Mouse (Mus musculus): ENCODE measurements around the gene Tsg101. TPM values are rescaled to one million over a fixed set of nuclear protein-coding genes. Genes with fewer than 3 reads are reported as not detected.
"Not testable (repeated sequence)": the region's sequence is repeated elsewhere in the genome, so short reads cannot be mapped to it uniquely, and the experiment has no call there.

The Tsg101 gene
- polyA plus RNA-seq, 1 experiment from 2014 or later, result 127 TPM

DNA sequence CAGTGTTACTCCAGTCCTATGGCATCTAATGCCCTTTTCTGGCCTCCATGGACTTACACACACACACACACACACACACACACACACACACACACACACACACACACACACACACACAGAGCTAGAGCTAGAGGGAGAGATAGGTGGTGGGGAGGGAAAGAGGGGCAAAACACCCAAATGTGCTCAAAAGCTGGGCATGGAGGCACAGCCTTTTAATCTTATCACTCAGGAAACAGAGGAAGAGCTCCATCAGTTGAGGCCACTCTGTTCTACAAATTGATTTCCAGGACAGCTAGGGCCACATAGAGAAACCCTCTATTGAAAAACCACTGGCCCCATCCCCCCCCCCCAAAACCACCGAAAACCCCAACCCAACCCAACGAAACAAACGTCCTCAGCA lies 36.5 kb downstream of the Tsg101 start:
- TF ChIP-seq CTCF (IDR thresholded peaks at IDR 0.05; ENCODE audit: low read depth) (no peak), EP300 (optimal IDR thresholded peaks at IDR 0.05) (no peak)
- H3K9me3 ChIP-seq (ENCODE audit: control insufficient read depth, low read length), result no peaks in the 10 kb centered on the region
- no peak overlapping the region for H3K4me2 ChIP-seq (replicated peaks; ENCODE audit: low read depth)
- H3K27me3 ChIP-seq (ENCODE audit: control insufficient read depth, insufficient read depth, low read length), result no peaks in the 10 kb centered on the region
- H3K4me3 ChIP-seq (ENCODE audit: low read depth, low read length), result no peak overlapping the region
- no peak for DNase-seq (ENCODE audit: low spot score)
- H3K27ac ChIP-seq (replicated peaks), result no peak overlapping the region
- peaks cover 9% of the 10 kb centered on the region; the same call in 1 of the 2 replicates for H3K36me3 ChIP-seq (ENCODE audit: control insufficient read depth, insufficient read depth, low read length)
- 78% methylated on average over 3 of the region's 3 CpGs for WGBS
- no peak overlapping the region for H3K9ac ChIP-seq (ENCODE audit: low read length)
- ATAC-seq (ENCODE audit: low FRiP score, low TSS enrichment), result no peak
- H3K4me1 ChIP-seq (replicated peaks; ENCODE audit: control insufficient read depth, insufficient read depth), result no peaks in the 10 kb centered on the region

DNA sequence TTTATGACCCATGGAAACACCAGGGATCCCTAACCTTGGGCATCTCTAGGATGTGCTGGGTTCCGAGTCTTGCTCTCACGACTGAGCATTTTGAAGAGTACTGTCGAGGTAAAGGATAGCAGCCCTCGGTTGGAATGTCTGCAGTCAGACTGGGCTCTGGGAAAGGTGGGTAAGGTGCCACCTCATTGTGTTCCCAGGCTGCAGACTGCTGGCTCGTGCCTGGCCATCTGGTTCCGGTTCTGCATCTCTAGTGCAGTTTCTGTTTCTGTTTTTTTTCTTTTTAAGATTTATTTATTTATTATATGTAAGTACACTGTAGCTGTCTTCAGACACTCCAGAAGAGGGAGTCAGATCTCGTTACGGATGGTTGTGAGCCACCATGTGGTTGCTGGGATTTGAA lies 37.8 kb downstream of the Tsg101 start:
- 72% methylated on average over 6 of the region's 8 CpGs for WGBS
- not testable (repeated sequence) for H3K9me3 ChIP-seq (ENCODE audit: control insufficient read depth, low read length); H3K4me2 ChIP-seq (replicated peaks; ENCODE audit: low read depth)

DNA sequence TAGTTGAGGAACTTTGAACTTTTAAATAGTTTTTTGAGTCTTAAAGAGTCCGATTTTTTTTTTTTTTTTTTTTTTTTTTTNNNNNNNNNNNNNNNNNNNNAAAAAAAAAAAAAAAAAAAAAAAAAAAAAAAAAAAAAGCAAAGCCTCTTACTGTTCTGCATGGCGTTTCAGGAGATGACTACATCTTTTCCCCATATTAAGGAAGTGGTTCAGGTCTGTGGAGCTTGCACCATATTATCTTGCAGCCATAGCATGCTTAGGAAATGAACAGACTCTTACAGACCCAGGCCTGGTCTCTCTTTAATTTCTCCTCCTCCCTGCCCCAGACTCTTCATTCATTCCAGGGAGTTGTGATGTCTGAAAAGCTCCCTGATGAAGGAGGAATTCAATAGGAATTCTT lies 38.8 kb downstream of the Tsg101 start:
- Histone ChIP-seq H3K4me3 (ENCODE audit: low read depth, low read length) (no peak overlapping the region), H3K36me3 (ENCODE audit: control insufficient read depth, insufficient read depth, low read length) (no peaks in the 10 kb centered on the region), H3K4me1 (replicated peaks; ENCODE audit: control insufficient read depth, insufficient read depth) (no peaks in the 10 kb centered on the region), H3K4me2 (replicated peaks; ENCODE audit: low read depth) (no peak overlapping the region), H3K9me3 (ENCODE audit: control insufficient read depth, low read length) (no peaks in the 10 kb centered on the region), H3K27me3 (ENCODE audit: control insufficient read depth, insufficient read depth, low read length) (no peaks in the 10 kb centered on the region), H3K9ac (ENCODE audit: low read length) (no peak overlapping the region), H3K27ac (replicated peaks) (no peak overlapping the region)
- ATAC-seq (ENCODE audit: low FRiP score, low TSS enrichment), result no peak
- 87% methylated on average over 2 of the region's 2 CpGs for WGBS
- TF ChIP-seq EP300 (optimal IDR thresholded peaks at IDR 0.05), result no peak
- TF ChIP-seq CTCF (IDR thresholded peaks at IDR 0.05; ENCODE audit: low read depth), result no peak
- DNase-seq (ENCODE audit: low spot score), result no peak

More for the DNA sequence above, 37.8 kb downstream of the Tsg101 start:
- H3K27ac ChIP-seq (replicated peaks); H3K4me3 ChIP-seq (ENCODE audit: low read depth, low read length); H3K4me1 ChIP-seq (replicated peaks; ENCODE audit: control insufficient read depth, insufficient read depth); H3K9ac ChIP-seq (ENCODE audit: low read length); H3K27me3 ChIP-seq (ENCODE audit: control insufficient read depth, insufficient read depth, low read length); DNase-seq (ENCODE audit: low spot score); H3K36me3 ChIP-seq (ENCODE audit: control insufficient read depth, insufficient read depth, low read length); ATAC-seq (ENCODE audit: low FRiP score, low TSS enrichment): not testable (repeated sequence)

DNA sequence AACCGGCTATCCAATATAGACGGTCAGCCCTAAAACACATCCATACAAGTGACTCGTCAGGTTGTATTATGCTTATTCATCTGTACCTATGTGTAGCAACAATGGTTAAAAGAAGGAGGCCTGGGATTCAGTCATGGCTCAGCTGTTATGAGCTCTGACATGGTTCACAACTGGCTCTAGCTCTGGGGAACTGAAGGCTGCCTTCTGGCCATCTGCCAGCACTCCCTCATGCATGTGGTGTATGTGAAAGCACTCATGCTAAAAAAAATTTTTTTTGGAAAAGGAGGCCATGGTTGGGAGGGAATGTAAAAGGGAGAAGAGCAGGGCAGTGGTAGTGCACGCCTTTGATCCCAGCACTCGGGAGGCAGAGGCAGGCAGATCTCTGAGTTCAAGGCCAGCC lies 39.9 kb downstream of the Tsg101 start:
- H3K27me3 ChIP-seq (ENCODE audit: control insufficient read depth, insufficient read depth, low read length), result no peaks in the 10 kb centered on the region
- no peak overlapping the region for H3K4me3 ChIP-seq (ENCODE audit: low read depth, low read length)
- ATAC-seq (ENCODE audit: low FRiP score, low TSS enrichment) (no peak), DNase-seq (ENCODE audit: low spot score) (no peak)
- H3K4me2 ChIP-seq (replicated peaks; ENCODE audit: low read depth), result no peak overlapping the region
- H3K27ac ChIP-seq (replicated peaks), result no peak overlapping the region
- H3K36me3 ChIP-seq (ENCODE audit: control insufficient read depth, insufficient read depth, low read length), result no peaks in the 10 kb centered on the region
- no peaks in the 10 kb centered on the region for H3K4me1 ChIP-seq (replicated peaks; ENCODE audit: control insufficient read depth, insufficient read depth)
- 95% methylated on average over 5 of the region's 5 CpGs for WGBS
- H3K9me3 ChIP-seq (ENCODE audit: control insufficient read depth, low read length), result no peaks in the 10 kb centered on the region
- TF ChIP-seq CTCF (IDR thresholded peaks at IDR 0.05; ENCODE audit: low read depth), result no peak
- no peak for TF ChIP-seq EP300 (optimal IDR thresholded peaks at IDR 0.05)
- no peak overlapping the region for H3K9ac ChIP-seq (ENCODE audit: low read length)

DNA sequence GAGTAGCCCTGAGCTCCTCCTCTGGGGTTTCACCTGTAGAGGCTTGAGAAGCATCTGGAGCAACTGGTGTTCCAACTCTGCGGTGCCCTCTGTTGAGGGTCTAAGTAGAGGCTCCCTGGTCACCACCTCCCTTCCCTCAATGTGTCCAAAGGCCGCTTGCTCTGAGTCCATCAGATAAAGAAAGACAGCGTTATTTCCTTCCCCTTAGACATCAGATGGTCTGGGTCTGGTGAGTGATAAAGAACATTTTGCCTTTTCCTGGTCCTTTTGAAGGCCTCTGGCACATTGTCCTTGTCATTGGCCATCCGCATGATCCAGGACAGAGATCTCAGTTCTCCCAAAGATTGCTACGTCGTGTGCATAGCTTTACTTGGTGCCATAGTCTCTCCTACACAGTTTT lies 42.5 kb downstream of the Tsg101 start:
- ATAC-seq (ENCODE audit: low FRiP score, low TSS enrichment) (no peak), DNase-seq (ENCODE audit: low spot score) (no peak)
- no peak overlapping the region for H3K9ac ChIP-seq (ENCODE audit: low read length)
- TF ChIP-seq CTCF (IDR thresholded peaks at IDR 0.05; ENCODE audit: low read depth), result no peak
- no peak for TF ChIP-seq EP300 (optimal IDR thresholded peaks at IDR 0.05)
- H3K36me3 ChIP-seq (ENCODE audit: control insufficient read depth, insufficient read depth, low read length), result no peaks in the 10 kb centered on the region
- H3K4me1 ChIP-seq (replicated peaks; ENCODE audit: control insufficient read depth, insufficient read depth), result no peaks in the 10 kb centered on the region
- no peak overlapping the region for H3K27ac ChIP-seq (replicated peaks)
- H3K27me3 ChIP-seq (ENCODE audit: control insufficient read depth, insufficient read depth, low read length), result no peaks in the 10 kb centered on the region
- no peaks in the 10 kb centered on the region for H3K9me3 ChIP-seq (ENCODE audit: control insufficient read depth, low read length)
- H3K4me3 ChIP-seq (ENCODE audit: low read depth, low read length), result no peak overlapping the region
- no peak overlapping the region for H3K4me2 ChIP-seq (replicated peaks; ENCODE audit: low read depth)
- 80% methylated on average over 6 of the region's 6 CpGs for WGBS

DNA sequence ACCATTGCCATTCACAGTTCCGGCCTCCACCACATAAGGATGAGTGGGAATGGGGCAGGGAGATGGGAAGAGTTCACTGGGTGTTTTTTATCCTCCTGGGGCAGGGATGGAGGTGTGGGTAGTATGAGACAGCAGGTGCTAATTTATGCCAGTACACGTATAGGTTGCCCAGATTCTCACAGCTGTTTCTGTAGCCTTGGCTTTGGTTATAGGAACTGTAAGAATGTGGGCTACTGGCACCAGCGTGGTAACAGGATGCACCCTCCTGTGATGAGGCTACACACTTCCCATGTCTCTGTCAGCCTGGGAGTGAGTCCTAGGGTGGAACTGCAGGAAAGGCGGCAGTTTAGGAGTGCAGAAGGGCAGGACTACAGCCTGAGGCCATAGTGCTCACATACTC lies 42.9 kb downstream of the Tsg101 start:
- H3K36me3 ChIP-seq (ENCODE audit: control insufficient read depth, insufficient read depth, low read length), result no peaks in the 10 kb centered on the region
- TF ChIP-seq CTCF (IDR thresholded peaks at IDR 0.05; ENCODE audit: low read depth), result no peak
- TF ChIP-seq EP300 (optimal IDR thresholded peaks at IDR 0.05), result no peak
- no peak overlapping the region for H3K27ac ChIP-seq (replicated peaks)

More for the DNA sequence above, 42.9 kb downstream of the Tsg101 start:
- Histone ChIP-seq H3K4me3 (ENCODE audit: low read depth, low read length) (no peak overlapping the region), H3K27me3 (ENCODE audit: control insufficient read depth, insufficient read depth, low read length) (no peaks in the 10 kb centered on the region), H3K4me1 (replicated peaks; ENCODE audit: control insufficient read depth, insufficient read depth) (no peaks in the 10 kb centered on the region), H3K9me3 (ENCODE audit: control insufficient read depth, low read length) (no peaks in the 10 kb centered on the region), H3K4me2 (replicated peaks; ENCODE audit: low read depth) (no peak overlapping the region), H3K9ac (ENCODE audit: low read length) (no peak overlapping the region)
- ATAC-seq (ENCODE audit: low FRiP score, low TSS enrichment) (no peak), DNase-seq (ENCODE audit: low spot score) (no peak)
- WGBS, result 62% methylated on average over 4 of the region's 4 CpGs

All from stomach, postnatal 0 days (tissue).